Mouse (Mus musculus) forebrain, embryonic 15.5 days (tissue): ENCODE results near the gene Cntnap2. TPM values are rescaled to one million over a fixed set of nuclear protein-coding genes. Genes with fewer than 3 reads are reported as not detected.

ENCODE experiments used
- ATAC-seq: fragments of 200-750 bp; cut with Nextera tagmentation; replicated peaks from 2 replicates; pipeline ENCODE4 v1.8.0; 2017; ENCODE audit warnings: mild to moderate bottlenecking, moderate TSS enrichment, moderate library complexity
- H3K27ac ChIP-seq: fragments of 300-500 bp; sonication (generic); replicated peaks from 2 replicates; pipeline ENCODE4 v1.5.1; 2015; ENCODE audit warnings: mild to moderate bottlenecking, inconsistent platforms
- H3K27me3 ChIP-seq: fragments of 300-500 bp; sonication (generic); 2 replicates; pipeline ENCODE4 v1.6.1; 2015; ENCODE audit warnings: inconsistent platforms
- H3K36me3 ChIP-seq: fragments of 300-500 bp; sonication (generic); 2 replicates; pipeline ENCODE4 v1.6.1; 2015; ENCODE audit warnings: mild to moderate bottlenecking, inconsistent platforms
- H3K4me1 ChIP-seq: fragments of 300-500 bp; sonication (generic); 2 replicates; pipeline ENCODE4 v1.6.1; 2015; ENCODE audit warnings: inconsistent platforms
- H3K4me2 ChIP-seq: fragments of 300-500 bp; sonication (generic); replicated peaks from 2 replicates; pipeline ENCODE4 v1.6.1; 2015; ENCODE audit warnings: mild to moderate bottlenecking, inconsistent platforms
- H3K4me3 ChIP-seq: fragments of 300-500 bp; sonication (generic); 2 replicates; pipeline ENCODE4 v1.5.1; 2015; ENCODE audit warnings: mild to moderate bottlenecking, inconsistent platforms
- H3K9ac ChIP-seq: fragments of 300-500 bp; sonication (generic); replicated peaks from 2 replicates; pipeline ENCODE4 v1.6.1; 2015; ENCODE audit warnings: mild to moderate bottlenecking, inconsistent platforms
- H3K9me3 ChIP-seq: fragments of 300-500 bp; sonication (generic); 2 replicates; pipeline ENCODE4 v1.6.1; 2016; ENCODE audit warnings: inconsistent platforms
- WGBS: fragments of 180-500 bp; shearing (Covaris S2); methylation state at CpG from one replicate; pipeline ENCODE4 v1.1.7; 2015; ENCODE audit warnings: mixed read lengths; 5-methylcytosine and 5-hydroxymethylcytosine counted together
- polyA plus RNA-seq: library from polyadenylated mRNA; unstranded; fragments of >200 nt; fragmentation: Nextera tagmentation; extraction: Ambion mirVana; gene quantifications from 2 replicates; pipeline ENCODE4 v1.2.1, GENCODE M21; 2015

The Cntnap2 gene
- polyA plus RNA-seq, 1 experiment from 2014 or later = 67.0 TPM

DNA sequence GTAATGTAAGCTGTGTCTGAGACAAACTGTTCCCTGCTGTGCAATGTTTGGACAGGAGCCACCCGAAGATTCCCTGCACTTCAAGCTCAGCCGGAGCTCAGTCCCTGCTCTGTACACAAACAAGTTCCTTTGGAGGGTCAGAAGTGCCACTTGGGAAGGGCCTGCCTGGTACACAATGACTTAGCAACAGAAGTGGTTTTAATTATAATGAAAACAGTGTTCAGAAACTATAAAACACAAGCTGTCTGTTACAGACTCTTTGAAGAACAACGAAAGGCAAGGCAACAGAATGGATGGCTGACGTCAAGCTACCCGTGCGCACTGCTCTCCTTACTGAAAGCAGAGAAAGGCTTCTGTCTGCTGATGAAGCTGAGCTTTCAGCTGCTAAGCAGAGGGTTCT is 2259.5 kb downstream of the Cntnap2 start:
- Histone ChIP-seq H3K36me3 (no peaks in the 10 kb centered on the region), H3K4me2 (peak overlapping the region; percentile 38), H3K9me3 (no peaks in the 10 kb centered on the region), H3K4me1 (peaks cover 27% of the 10 kb centered on the region), H3K27me3 (no peaks in the 10 kb centered on the region), H3K9ac (no peak overlapping the region), H3K4me3 (peak overlapping the region; percentile 17), H3K27ac (peak overlapping the region; percentile 84)
- ATAC-seq = peak; percentile 83
- WGBS = 2% methylated on average over 6 of the region's 6 CpGs

GRCm38 (mm10) chr6:47319309-47319983 is 2260.3 kb downstream of the Cntnap2 start:
- Histone ChIP-seq H3K27ac (peak overlapping the region; percentile 84), H3K4me3 (no peak overlapping the region), H3K9me3 (no peaks in the 10 kb centered on the region), H3K27me3 (no peaks in the 10 kb centered on the region), H3K9ac (no peak overlapping the region), H3K36me3 (no peaks in the 10 kb centered on the region), H3K4me2 (peak overlapping the region; percentile 38), H3K4me1 (peaks cover 35% of the 10 kb centered on the region)
- 17% methylated on average over 5 of the region's 5 CpGs for WGBS
- ATAC-seq = peak; percentile 57; the same call in 1 of the 2 replicates

DNA sequence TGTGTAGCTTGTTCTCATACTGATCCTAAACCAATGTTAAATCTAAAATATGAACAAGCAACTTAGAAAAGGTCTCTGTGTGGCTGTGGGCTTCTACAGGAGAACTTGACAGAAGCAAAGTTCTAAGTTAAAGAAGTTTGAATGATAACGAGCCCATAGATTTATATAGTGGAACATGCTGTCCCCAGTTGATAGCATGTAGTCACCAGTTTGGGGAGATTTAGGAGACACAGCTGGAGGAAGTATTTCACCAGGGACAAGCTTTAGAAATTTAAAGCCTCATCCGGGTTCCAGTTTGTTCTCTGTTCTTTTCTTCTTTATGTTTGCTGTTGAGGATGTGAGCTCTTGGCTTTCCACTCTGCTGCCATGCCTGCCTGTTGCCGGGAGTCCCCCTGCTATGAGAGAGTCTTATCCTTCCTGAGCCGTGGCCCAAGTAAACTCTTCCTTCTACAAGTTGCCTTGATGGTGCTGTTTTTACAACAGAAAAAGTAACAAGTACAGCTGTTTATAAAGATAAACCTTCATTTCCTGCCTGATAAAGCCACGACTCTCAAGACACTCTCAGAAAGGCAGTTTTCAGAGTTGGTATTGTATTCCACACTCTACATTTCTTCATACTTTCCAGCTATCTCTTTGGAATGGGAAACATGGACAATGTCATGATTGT is 2264.1 kb downstream of the Cntnap2 start:
- no peaks in the 10 kb centered on the region for H3K9me3 ChIP-seq
- no peak overlapping the region for H3K27ac ChIP-seq
- no peak overlapping the region for H3K4me2 ChIP-seq
- 73% methylated on average over 5 of the region's 5 CpGs for WGBS
- ATAC-seq = no peak
- peaks cover 28% of the 10 kb centered on the region for H3K4me1 ChIP-seq
- H3K4me3 ChIP-seq = no peak overlapping the region
- H3K9ac ChIP-seq = no peak overlapping the region
- no peaks in the 10 kb centered on the region for H3K27me3 ChIP-seq
- no peaks in the 10 kb centered on the region for H3K36me3 ChIP-seq

DNA sequence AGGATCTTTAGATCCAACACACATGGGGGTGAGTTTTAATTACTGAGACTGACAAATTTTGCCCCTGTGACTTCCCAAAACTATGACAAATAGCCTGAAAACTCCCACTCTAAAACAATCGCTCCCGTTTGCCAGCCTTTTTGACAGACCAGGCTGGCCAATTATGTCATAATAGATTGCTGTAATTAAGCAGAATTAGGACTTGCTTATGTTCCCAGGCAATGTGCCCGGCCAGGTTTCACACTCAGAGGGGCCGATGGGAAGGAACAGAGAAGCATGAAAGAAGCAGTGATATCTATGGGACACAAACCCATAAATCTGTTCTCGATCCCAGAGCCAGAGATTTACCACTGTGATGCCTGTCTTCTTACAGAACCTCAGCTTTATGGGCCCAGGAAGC is 2264.7 kb downstream of the Cntnap2 start:
- no peak overlapping the region for H3K9ac ChIP-seq
- peak overlapping the region; percentile 37 for H3K27ac ChIP-seq
- no peak overlapping the region for H3K4me2 ChIP-seq
- ATAC-seq = no peak
- 34% methylated on average over 5 of the region's 5 CpGs for WGBS
- peaks cover 24% of the 10 kb centered on the region for H3K4me1 ChIP-seq
- H3K9me3 ChIP-seq = no peaks in the 10 kb centered on the region
- H3K27me3 ChIP-seq = no peaks in the 10 kb centered on the region
- no peaks in the 10 kb centered on the region for H3K36me3 ChIP-seq
- H3K4me3 ChIP-seq = no peak overlapping the region

DNA sequence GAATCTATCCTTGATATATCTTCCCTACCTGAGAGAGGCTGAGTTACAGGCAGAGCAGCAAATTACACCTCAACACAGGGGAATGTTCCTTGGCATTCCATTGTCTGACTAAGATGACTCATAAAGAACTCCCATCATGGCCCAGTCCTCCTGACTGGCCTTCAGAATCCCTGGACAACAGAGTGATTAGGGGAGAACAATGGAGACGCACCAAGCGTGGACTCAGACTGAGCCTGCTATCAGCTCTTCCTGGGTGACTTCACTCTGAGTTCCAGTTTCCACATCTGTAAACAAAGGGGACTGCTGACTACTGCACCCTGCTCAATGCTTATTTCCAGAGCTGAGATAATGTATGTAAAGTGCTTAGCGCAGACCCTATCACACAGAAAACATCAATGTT is 2269.1 kb downstream of the Cntnap2 start:
- Histone ChIP-seq H3K36me3 (no peaks in the 10 kb centered on the region), H3K9me3 (no peaks in the 10 kb centered on the region), H3K27me3 (no peaks in the 10 kb centered on the region), H3K4me3 (no peak overlapping the region), H3K27ac (no peak overlapping the region), H3K4me1 (peaks cover 12% of the 10 kb centered on the region), H3K9ac (no peak overlapping the region), H3K4me2 (no peak overlapping the region)
- no peak for ATAC-seq
- 74% methylated on average over 3 of the region's 3 CpGs for WGBS

DNA sequence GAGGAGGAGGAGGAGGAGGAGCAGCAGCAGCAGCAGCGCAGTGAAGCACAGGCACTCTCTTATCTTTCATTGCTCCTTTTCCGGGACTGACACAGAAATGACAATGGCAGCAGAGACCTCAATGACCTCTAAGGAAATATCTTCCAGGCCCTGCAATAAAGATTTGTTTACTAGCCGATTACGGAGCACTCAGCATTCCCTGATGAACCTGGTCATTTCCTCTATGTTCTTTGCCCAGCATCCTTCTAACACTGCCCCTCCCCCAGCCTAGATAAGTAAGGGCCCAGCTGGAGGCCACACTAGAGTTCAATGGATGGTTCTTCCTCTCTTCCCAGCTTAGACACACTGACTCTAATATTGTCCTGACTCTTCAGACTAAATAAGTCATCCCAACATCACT is 2270.1 kb downstream of the Cntnap2 start:
- H3K9me3 ChIP-seq = no peaks in the 10 kb centered on the region

DNA sequence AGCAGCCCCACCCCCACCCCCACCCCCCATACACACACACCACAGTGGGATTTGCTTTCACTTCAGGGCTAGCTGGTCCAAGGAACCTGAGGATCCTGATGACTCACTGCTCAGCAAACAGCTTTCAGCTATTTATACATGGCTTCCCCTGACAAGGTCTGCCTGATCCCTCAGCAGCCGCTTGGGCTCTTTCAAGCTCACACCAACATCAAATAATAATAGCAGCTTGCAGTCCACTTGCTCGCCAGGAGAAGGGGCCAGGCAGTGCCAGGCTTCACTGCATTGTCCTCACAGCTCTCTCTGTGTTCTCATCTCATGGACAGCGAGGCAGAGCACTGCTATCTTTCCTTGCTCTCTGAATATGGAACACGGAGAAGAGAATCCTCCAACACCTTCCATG is 2273.9 kb downstream of the Cntnap2 start:
- Histone ChIP-seq H3K27me3 (no peaks in the 10 kb centered on the region), H3K4me1 (no peaks in the 10 kb centered on the region), H3K9me3 (no peaks in the 10 kb centered on the region), H3K27ac (no peak overlapping the region), H3K36me3 (no peaks in the 10 kb centered on the region), H3K4me2 (no peak overlapping the region), H3K4me3 (no peak overlapping the region), H3K9ac (no peak overlapping the region)
- ATAC-seq = no peak
- WGBS = 40% methylated on average over 4 of the region's 4 CpGs

More for the DNA sequence above, 2270.1 kb downstream of the Cntnap2 start:
- no peak overlapping the region for H3K4me2 ChIP-seq
- no peaks in the 10 kb centered on the region for H3K27me3 ChIP-seq
- peaks cover 4% of the 10 kb centered on the region for H3K4me1 ChIP-seq
- no peak overlapping the region for H3K27ac ChIP-seq
- no peaks in the 10 kb centered on the region for H3K36me3 ChIP-seq
- WGBS = 72% methylated on average over 4 of the region's 4 CpGs
- no peak overlapping the region for H3K9ac ChIP-seq
- H3K4me3 ChIP-seq = no peak overlapping the region
- no peak for ATAC-seq

- H3K4me1 ChIP-seq = no peaks in the 10 kb centered on the region
- H3K4me3 ChIP-seq = no peak overlapping the region
- no peak for ATAC-seq
- no peaks in the 10 kb centered on the region for H3K27me3 ChIP-seq
- H3K9ac ChIP-seq = no peak overlapping the region
- over 99% methylated on average over 2 of the region's 2 CpGs for WGBS
- H3K27ac ChIP-seq = no peak overlapping the region
- no peaks in the 10 kb centered on the region for H3K36me3 ChIP-seq
- no peak overlapping the region for H3K4me2 ChIP-seq
- no peaks in the 10 kb centered on the region for H3K9me3 ChIP-seq
Observed at GRCm38 (mm10) chr6:47334377-47334776, 2275.2 kb downstream of the Cntnap2 start.

DNA sequence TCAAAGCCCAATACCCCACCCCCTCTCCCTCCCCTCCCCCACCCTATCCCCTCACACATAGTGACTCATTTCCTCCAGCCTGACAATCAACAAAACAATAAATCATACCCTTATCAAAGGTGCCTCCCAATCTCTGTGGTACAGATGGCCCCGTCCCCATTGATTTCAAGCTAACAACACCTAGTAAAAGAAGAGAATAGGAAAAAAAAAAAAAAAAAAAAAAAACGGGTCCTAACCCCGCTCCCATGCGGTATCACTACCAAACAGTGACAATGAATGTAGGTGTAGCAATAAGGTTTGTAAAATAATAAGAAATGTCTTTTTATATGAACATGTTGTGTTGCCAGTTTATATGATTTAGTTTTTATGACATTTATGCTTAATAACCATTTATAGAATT is 2278.1 kb downstream of the Cntnap2 start:
- Histone ChIP-seq H3K4me2 (no peak overlapping the region), H3K9ac (no peak overlapping the region), H3K9me3 (no peaks in the 10 kb centered on the region), H3K27me3 (no peaks in the 10 kb centered on the region), H3K4me3 (no peak overlapping the region), H3K36me3 (no peaks in the 10 kb centered on the region), H3K4me1 (no peaks in the 10 kb centered on the region), H3K27ac (no peak overlapping the region)
- ATAC-seq = no peak
- 88% methylated on average over 4 of the region's 4 CpGs for WGBS

DNA sequence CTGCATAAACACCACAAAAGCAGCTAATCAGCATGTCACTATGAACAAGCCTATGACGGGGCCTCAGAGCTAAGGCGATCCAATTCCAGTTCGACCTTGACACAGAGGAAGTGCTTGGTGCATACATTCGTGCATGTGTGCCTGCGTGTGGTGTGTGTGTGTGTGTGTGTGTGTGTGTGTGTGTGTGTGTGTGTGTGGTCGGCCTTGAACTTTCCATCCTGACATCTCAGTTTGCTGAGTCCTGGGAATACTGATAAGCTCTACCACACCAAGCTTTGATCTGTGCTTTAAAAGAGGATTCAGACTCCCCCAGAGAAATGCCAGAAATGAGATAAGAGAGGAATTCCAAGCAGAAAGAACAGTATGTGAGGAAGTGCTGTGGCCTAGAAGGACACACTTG is 2279.0 kb downstream of the Cntnap2 start:
- no peak overlapping the region for H3K4me3 ChIP-seq
- ATAC-seq = no peak
- no peak overlapping the region for H3K27ac ChIP-seq
- H3K4me1 ChIP-seq = no peaks in the 10 kb centered on the region
- no peak overlapping the region for H3K4me2 ChIP-seq
- no peak overlapping the region for H3K9ac ChIP-seq
- H3K27me3 ChIP-seq = no peaks in the 10 kb centered on the region
- no peaks in the 10 kb centered on the region for H3K9me3 ChIP-seq
- H3K36me3 ChIP-seq = no peaks in the 10 kb centered on the region
- 82% methylated on average over 6 of the region's 6 CpGs for WGBS

DNA sequence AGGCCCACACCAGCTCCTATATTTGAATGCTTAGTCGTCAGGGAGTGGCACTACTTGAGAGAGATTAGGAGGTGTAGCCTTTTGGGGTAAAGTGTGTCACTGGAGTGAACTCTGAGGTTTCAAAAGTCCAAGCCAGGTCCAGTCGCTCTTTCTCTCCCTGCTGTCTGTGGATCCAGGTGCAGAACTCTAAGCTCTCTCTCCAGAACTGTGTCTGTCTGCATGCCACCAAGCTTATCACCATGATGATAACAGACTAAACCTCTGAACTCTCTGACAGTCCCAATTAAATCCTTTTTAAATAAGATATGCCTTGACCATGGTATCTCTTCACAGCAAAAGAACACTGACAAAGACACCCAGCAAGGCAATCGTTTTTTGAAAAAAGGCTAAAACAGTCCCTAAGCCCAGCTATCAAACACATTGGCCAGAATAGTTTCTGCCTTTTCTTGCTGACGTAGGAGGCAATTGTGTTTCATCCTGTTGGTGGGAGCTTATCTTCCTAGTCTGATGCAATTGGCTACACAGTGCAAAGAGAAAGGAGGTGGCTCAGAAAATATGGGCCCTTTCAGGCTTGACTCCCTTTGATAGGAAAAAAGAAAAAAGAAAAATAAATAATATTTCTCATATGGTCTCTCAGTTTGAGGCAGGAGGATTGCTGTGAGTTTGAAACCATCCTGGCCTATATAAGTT is 2281.8 kb downstream of the Cntnap2 start:
- Histone ChIP-seq H3K27ac (no peak overlapping the region), H3K27me3 (no peaks in the 10 kb centered on the region), H3K4me2 (no peak overlapping the region), H3K4me3 (no peak overlapping the region), H3K9me3 (no peaks in the 10 kb centered on the region), H3K9ac (no peak overlapping the region), H3K4me1 (no peaks in the 10 kb centered on the region), H3K36me3 (no peaks in the 10 kb centered on the region)
- ATAC-seq = no peak
- 69% methylated on average over 4 of the region's 4 CpGs for WGBS

DNA sequence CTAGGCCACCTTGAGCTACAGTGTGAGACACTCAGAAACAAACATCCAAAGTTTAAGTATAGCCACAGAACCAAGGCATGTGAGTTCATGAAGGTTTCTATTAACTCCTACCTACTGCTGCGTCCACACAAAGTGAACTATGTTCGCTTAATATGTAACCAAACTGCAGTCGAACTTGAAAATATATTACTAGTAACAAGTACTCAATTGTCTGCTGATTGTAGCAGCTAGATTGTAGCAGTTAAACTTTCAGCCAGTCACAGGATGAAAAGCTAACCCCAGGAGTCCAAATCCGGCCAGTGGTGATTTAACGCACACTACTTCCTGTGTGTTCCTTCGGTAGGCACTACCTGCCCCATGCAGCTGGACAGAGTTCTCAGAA is 2282.3 kb downstream of the Cntnap2 start:
- H3K4me2 ChIP-seq = no peak overlapping the region
- 76% methylated on average over 6 of the region's 6 CpGs for WGBS
- H3K27me3 ChIP-seq = no peaks in the 10 kb centered on the region
- H3K4me1 ChIP-seq = no peaks in the 10 kb centered on the region
- ATAC-seq = no peak
- H3K27ac ChIP-seq = no peak overlapping the region
- no peak overlapping the region for H3K4me3 ChIP-seq
- no peaks in the 10 kb centered on the region for H3K9me3 ChIP-seq
- no peak overlapping the region for H3K9ac ChIP-seq
- H3K36me3 ChIP-seq = no peaks in the 10 kb centered on the region
